Mouse (Mus musculus): ENCODE data around the gene Npffr2. TPM values are rescaled to one million over a fixed set of nuclear protein-coding genes. Genes with fewer than 3 reads are reported as not detected.

The Npffr2 gene
- polyA plus RNA-seq, 1 experiment from 2014 or later, result not detected

GRCm38 (mm10) chr5:89578678-89579077 lies 51.4 kb downstream of the Npffr2 start:
- peaks cover 8% of the 10 kb centered on the region; the same call in 1 of the 2 replicates for H3K4me1 ChIP-seq (replicated peaks)
- no peaks in the 10 kb centered on the region for H3K36me3 ChIP-seq
- H3K4me2 ChIP-seq, result no peak overlapping the region
- whole genome bisulfite sequencing, result 90% methylated on average over 1 of the region's 1 CpGs
- no peaks in the 10 kb centered on the region for H3K27me3 ChIP-seq
- H3K9ac ChIP-seq, result no peak overlapping the region
- no peak overlapping the region for H3K27ac ChIP-seq (replicated peaks)
- ATAC-seq (ENCODE audit: low FRiP score, low read depth), result no peak
- H3K9me3 ChIP-seq, result no peaks in the 10 kb centered on the region
- no peak overlapping the region for H3K4me3 ChIP-seq

GRCm38 (mm10) chr5:89579181-89579580 lies 52.0 kb downstream of the Npffr2 start:
- no peak for ATAC-seq (ENCODE audit: low FRiP score, low read depth)
- no peaks in the 10 kb centered on the region for H3K27me3 ChIP-seq
- H3K9me3 ChIP-seq, result no peaks in the 10 kb centered on the region
- peaks cover 8% of the 10 kb centered on the region; the same call in 1 of the 2 replicates for H3K4me1 ChIP-seq (replicated peaks)
- no peak overlapping the region for H3K9ac ChIP-seq
- no peaks in the 10 kb centered on the region for H3K36me3 ChIP-seq
- H3K27ac ChIP-seq (replicated peaks), result no peak overlapping the region
- H3K4me3 ChIP-seq, result no peak overlapping the region
- H3K4me2 ChIP-seq, result no peak overlapping the region
- WGBS, result 89% methylated on average over 1 of the region's 1 CpGs

- Histone ChIP-seq H3K36me3 (no peaks in the 10 kb centered on the region), H3K9me3 (no peaks in the 10 kb centered on the region), H3K4me3 (no peak overlapping the region), H3K4me2 (no peak overlapping the region), H3K9ac (no peak overlapping the region), H3K27me3 (no peaks in the 10 kb centered on the region), H3K4me1 (replicated peaks) (peaks cover 8% of the 10 kb centered on the region; the same call in 1 of the 2 replicates), H3K27ac (replicated peaks) (no peak overlapping the region)
- ATAC-seq (ENCODE audit: low FRiP score, low read depth), result peak; percentile 74; the same call in 1 of the 2 replicates
- 30% methylated on average over 1 of the region's 1 CpGs for WGBS
Measured at GRCm38 (mm10) chr5:89581143-89581542, 53.9 kb downstream of the Npffr2 start.

DNA sequence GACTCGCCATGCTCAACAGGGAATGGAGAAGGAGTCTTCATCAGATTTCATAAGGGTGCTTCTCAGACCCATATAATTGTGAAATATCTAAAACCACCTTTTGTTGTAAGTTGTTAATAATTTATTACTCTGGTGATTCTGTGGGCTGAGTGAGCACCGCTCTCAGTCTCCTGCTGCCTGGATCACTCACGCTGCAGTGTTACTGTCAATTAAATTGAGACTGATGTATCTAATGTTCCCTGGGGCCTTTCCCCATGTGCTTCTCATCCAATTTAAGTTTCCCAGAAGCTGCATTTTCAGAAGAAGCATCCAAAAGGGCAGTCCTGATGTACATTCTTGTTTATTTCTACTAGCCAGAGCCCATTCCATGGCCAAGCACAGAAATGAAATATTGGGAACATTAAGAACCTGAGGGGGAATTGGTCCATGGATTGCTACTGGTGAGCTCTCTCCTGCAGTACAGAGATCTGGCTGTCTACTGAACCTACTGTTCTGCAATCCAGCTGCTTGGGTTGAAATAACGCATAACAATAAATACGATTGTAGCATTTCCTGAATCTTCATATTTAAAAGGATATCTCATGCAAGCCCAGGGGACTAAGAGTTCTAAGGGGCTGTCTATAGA lies 54.6 kb downstream of the Npffr2 start:
- no peak overlapping the region for H3K4me2 ChIP-seq
- no peaks in the 10 kb centered on the region for H3K27me3 ChIP-seq
- no peaks in the 10 kb centered on the region for H3K36me3 ChIP-seq
- no peaks in the 10 kb centered on the region for H3K9me3 ChIP-seq
- WGBS, result 63% methylated on average over 5 of the region's 5 CpGs
- ATAC-seq (ENCODE audit: low FRiP score, low read depth), result no peak; the same call in 1 of the 2 replicates
- H3K4me3 ChIP-seq, result no peak overlapping the region
- H3K9ac ChIP-seq, result no peak overlapping the region
- peaks cover 8% of the 10 kb centered on the region; the same call in 1 of the 2 replicates for H3K4me1 ChIP-seq (replicated peaks)
- H3K27ac ChIP-seq (replicated peaks), result no peak overlapping the region

- Histone ChIP-seq H3K4me2 (no peak overlapping the region), H3K27me3 (no peaks in the 10 kb centered on the region), H3K9ac (no peak overlapping the region), H3K27ac (replicated peaks) (no peak overlapping the region), H3K9me3 (no peaks in the 10 kb centered on the region), H3K4me3 (no peak overlapping the region), H3K36me3 (no peaks in the 10 kb centered on the region), H3K4me1 (replicated peaks) (peaks cover 8% of the 10 kb centered on the region; the same call in 1 of the 2 replicates)
- WGBS, result 90% methylated on average over 3 of the region's 3 CpGs
- ATAC-seq (ENCODE audit: low FRiP score, low read depth), result no peak
Measured at GRCm38 (mm10) chr5:89585021-89585420, 57.8 kb downstream of the Npffr2 start.

- no peak overlapping the region for H3K27ac ChIP-seq (replicated peaks)
- H3K4me1 ChIP-seq (replicated peaks), result no peaks in the 10 kb centered on the region
- no peak for ATAC-seq (ENCODE audit: low FRiP score, low read depth)
- no peak overlapping the region for H3K4me3 ChIP-seq
- H3K27me3 ChIP-seq, result no peaks in the 10 kb centered on the region
- no peaks in the 10 kb centered on the region for H3K9me3 ChIP-seq
- H3K36me3 ChIP-seq, result no peaks in the 10 kb centered on the region
- H3K4me2 ChIP-seq, result no peak overlapping the region
- 61% methylated on average over 4 of the region's 4 CpGs for WGBS
- no peak overlapping the region for H3K9ac ChIP-seq
Measured at GRCm38 (mm10) chr5:89592301-89592700, 65.1 kb downstream of the Npffr2 start.

DNA sequence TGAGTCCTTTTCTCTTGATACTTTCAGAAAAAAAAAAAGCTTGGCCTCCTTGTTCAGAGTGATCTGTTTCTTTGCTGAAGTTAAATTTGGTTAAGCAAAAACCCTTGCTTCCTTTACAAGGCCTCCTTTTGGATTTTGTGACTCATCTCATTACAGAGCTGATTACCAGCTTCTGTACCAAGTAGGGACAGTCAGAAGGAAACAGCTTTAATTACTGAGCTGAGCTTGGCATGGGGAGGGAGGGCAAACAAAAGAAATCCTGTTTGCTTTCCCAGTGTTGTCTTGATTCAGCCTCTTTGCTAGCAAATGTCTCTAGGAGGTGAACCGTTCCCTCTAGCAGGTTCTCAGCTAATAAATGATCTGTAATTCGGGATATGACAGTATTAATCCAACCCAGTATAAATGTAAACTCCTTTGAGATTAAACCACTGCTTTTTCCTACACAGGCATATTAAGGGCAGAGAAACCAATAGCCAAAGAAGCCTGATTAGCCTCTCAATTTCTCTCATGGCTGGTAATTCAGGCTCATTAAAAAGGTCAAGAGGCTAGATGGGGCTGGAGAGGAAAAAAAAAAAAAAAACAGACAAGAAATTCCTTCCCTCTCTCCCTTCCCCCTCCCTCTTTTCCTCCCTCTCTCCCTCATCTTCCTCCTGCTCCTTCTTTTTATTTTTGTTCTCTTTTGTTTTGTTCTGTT lies 84.2 kb downstream of the Npffr2 start:
- no peaks in the 10 kb centered on the region for H3K27me3 ChIP-seq
- H3K4me3 ChIP-seq, result no peak overlapping the region
- no peaks in the 10 kb centered on the region for H3K9me3 ChIP-seq
- no peaks in the 10 kb centered on the region for H3K36me3 ChIP-seq
- H3K4me1 ChIP-seq (replicated peaks), result no peaks in the 10 kb centered on the region
- no peak overlapping the region for H3K9ac ChIP-seq
- 57% methylated on average over 2 of the region's 2 CpGs for WGBS
- H3K27ac ChIP-seq (replicated peaks), result no peak overlapping the region
- no peak for ATAC-seq (ENCODE audit: low FRiP score, low read depth)
- H3K4me2 ChIP-seq, result no peak overlapping the region

GRCm38 (mm10) chr5:89612262-89612661 lies 85.0 kb downstream of the Npffr2 start:
- no peak for ATAC-seq (ENCODE audit: low FRiP score, low read depth)
- Histone ChIP-seq H3K4me3 (no peak overlapping the region), H3K4me2 (no peak overlapping the region), H3K27me3 (no peaks in the 10 kb centered on the region), H3K36me3 (no peaks in the 10 kb centered on the region), H3K27ac (replicated peaks) (no peak overlapping the region), H3K9me3 (no peaks in the 10 kb centered on the region), H3K4me1 (replicated peaks) (no peaks in the 10 kb centered on the region), H3K9ac (no peak overlapping the region)
- 70% methylated on average over 6 of the region's 6 CpGs for WGBS

DNA sequence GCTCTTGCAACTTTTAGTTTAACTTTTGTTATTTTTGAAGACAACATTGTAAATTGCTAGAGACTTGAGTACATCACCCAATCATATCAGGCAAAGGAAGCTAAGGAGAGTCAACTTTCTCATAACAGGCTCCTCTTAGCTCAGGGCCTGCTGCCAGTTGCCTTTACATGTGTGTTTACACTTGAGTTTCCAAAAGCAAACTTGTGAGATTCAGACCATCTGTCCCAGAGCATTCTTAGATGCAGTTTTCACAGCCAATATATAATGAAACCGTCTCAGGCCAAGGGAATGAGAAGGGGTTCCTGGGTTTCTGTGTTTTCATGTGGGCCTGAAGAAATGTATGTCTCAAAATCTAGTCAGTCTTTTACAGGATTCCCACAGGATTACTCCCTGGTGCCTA lies 104.4 kb downstream of the Npffr2 start:
- Histone ChIP-seq H3K36me3 (no peaks in the 10 kb centered on the region), H3K4me1 (replicated peaks) (no peaks in the 10 kb centered on the region), H3K9ac (no peak overlapping the region), H3K27ac (replicated peaks) (no peak overlapping the region), H3K27me3 (no peaks in the 10 kb centered on the region), H3K9me3 (no peaks in the 10 kb centered on the region), H3K4me3 (no peak overlapping the region), H3K4me2 (no peak overlapping the region)
- WGBS, result 84% methylated on average over 1 of the region's 1 CpGs
- no peak for ATAC-seq (ENCODE audit: low FRiP score, low read depth)

Other genes with a start within 250 kb of the Npffr2 start
- gene Gc, start 69.5 kb upstream of the Npffr2 start, polyA plus RNA-seq (2015; fragmentation: Nextera tagmentation; extraction: Ambion mirVana), result 0.14 TPM in 1 of 2 replicates, not detected in the other

Data from hindbrain, embryonic 15.5 days (tissue).